Mouse (Mus musculus) hindbrain, embryonic 13.5 days (tissue): ENCODE results near the gene Mxi1. TPM values are rescaled to one million over a fixed set of nuclear protein-coding genes. Genes with fewer than 3 reads are reported as not detected.

Experiments
- ATAC-seq: fragments of 200-750 bp; cut with Nextera tagmentation; 2 replicates; pipeline ENCODE4 v1.8.0; 2017; ENCODE audit warnings: moderate TSS enrichment; ENCODE audit not compliant: low FRiP score
- H3K27ac ChIP-seq: fragments of 300-500 bp; sonication (generic); 2 replicates; pipeline ENCODE4 v1.5.1; 2015; ENCODE audit warnings: inconsistent platforms, mild to moderate bottlenecking, moderate library complexity
- H3K27me3 ChIP-seq: fragments of 300-500 bp; sonication (generic); 2 replicates; pipeline ENCODE4 v1.6.1; 2015; ENCODE audit warnings: mild to moderate bottlenecking, inconsistent platforms
- H3K36me3 ChIP-seq: fragments of 300-500 bp; sonication (generic); 2 replicates; pipeline ENCODE4 v1.6.1; 2015; ENCODE audit warnings: mild to moderate bottlenecking, inconsistent platforms
- H3K4me1 ChIP-seq: fragments of 300-500 bp; sonication (generic); replicated peaks from 2 replicates; pipeline ENCODE4 v1.6.1; 2015; ENCODE audit warnings: inconsistent platforms
- H3K4me2 ChIP-seq: fragments of 300-500 bp; sonication (generic); 2 replicates; pipeline ENCODE4 v1.6.1; 2015; ENCODE audit warnings: inconsistent platforms, mild to moderate bottlenecking, moderate library complexity
- H3K4me3 ChIP-seq: fragments of 300-500 bp; sonication (generic); 2 replicates; pipeline ENCODE4 v1.5.1; 2015; ENCODE audit warnings: mild to moderate bottlenecking, inconsistent platforms
- H3K9ac ChIP-seq: fragments of 300-500 bp; sonication (generic); 2 replicates; pipeline ENCODE4 v1.6.1; 2015; ENCODE audit warnings: mild to moderate bottlenecking, inconsistent platforms
- H3K9me3 ChIP-seq: fragments of 300-500 bp; sonication (generic); 2 replicates; pipeline ENCODE4 v1.6.1; 2016; ENCODE audit warnings: inconsistent platforms
- WGBS: fragments of 180-500 bp; shearing (Covaris S2); methylation state at CpG from one replicate; pipeline ENCODE4 v1.1.7; 2015; 5-methylcytosine and 5-hydroxymethylcytosine counted together
- polyA plus RNA-seq: library from polyadenylated mRNA; unstranded; fragments of >200 nt; fragmentation: Nextera tagmentation; extraction: Ambion mirVana; gene quantifications from 2 replicates; pipeline ENCODE4 v1.2.1, GENCODE M21; 2015

Gene Mxi1
- polyA plus RNA-seq, 1 experiment from 2014 or later: 54.5 TPM

DNA sequence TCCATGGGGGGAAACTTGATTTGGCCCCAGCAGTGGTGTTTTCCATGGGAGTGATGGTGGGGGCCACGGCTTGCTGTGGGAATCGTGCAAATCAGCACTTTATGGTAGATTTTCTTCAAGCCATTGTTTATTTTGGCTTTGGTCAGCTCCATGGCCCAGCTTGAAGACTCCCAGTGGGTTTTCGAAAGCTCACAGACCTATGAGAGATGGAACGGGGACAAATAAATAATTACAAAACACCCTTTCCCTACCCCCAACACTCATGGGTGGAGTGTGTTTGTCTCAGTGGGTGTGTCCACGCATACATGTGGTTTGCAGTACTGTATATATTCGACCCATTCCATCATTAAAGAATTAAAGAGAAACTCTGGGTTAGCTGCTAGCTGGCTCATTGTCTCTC lies 3.1 kb upstream of the Mxi1 start:
- peak overlapping the region; percentile 19; the same call in 1 of the 2 replicates for H3K9ac ChIP-seq
- H3K36me3 ChIP-seq: no peaks in the 10 kb centered on the region
- WGBS: 30% methylated on average over 6 of the region's 6 CpGs
- no peak overlapping the region for H3K4me3 ChIP-seq
- no peaks in the 10 kb centered on the region for H3K27me3 ChIP-seq
- H3K27ac ChIP-seq: peak overlapping the region; percentile 18; the same call in 1 of the 2 replicates
- H3K9me3 ChIP-seq: no peaks in the 10 kb centered on the region
- no peak for ATAC-seq
- peaks cover 19% of the 10 kb centered on the region for H3K4me1 ChIP-seq
- peak overlapping the region; percentile 36 for H3K4me2 ChIP-seq

DNA sequence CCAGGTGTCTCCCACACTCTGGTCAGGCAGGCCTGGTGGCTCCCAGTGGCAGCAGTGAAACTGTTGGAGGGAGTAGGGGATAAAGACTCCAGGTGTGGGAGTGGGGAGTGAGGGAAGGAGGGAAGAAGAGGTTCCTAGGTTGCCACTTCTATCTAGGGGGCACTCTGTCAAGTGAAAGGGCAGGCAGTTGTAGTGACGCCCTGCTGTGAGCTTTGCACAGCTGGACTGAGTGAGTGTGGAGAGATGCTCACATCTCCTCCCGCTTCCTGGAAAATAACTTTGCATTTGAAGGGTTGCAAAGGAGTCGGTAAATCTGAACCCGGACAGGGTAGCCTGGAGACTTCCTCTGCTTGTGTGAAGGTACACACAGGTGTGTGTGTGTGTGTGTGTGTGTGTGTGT lies 687 bp upstream of the Mxi1 start:
- no peak for ATAC-seq
- Histone ChIP-seq H3K9ac (no peak overlapping the region), H3K4me1 (peaks cover 23% of the 10 kb centered on the region), H3K4me3 (no peak overlapping the region), H3K27ac (no peak overlapping the region), H3K9me3 (no peaks in the 10 kb centered on the region), H3K36me3 (no peaks in the 10 kb centered on the region), H3K4me2 (peak overlapping the region; percentile 80), H3K27me3 (no peaks in the 10 kb centered on the region)
- WGBS: 10% methylated on average over 4 of the region's 4 CpGs

DNA sequence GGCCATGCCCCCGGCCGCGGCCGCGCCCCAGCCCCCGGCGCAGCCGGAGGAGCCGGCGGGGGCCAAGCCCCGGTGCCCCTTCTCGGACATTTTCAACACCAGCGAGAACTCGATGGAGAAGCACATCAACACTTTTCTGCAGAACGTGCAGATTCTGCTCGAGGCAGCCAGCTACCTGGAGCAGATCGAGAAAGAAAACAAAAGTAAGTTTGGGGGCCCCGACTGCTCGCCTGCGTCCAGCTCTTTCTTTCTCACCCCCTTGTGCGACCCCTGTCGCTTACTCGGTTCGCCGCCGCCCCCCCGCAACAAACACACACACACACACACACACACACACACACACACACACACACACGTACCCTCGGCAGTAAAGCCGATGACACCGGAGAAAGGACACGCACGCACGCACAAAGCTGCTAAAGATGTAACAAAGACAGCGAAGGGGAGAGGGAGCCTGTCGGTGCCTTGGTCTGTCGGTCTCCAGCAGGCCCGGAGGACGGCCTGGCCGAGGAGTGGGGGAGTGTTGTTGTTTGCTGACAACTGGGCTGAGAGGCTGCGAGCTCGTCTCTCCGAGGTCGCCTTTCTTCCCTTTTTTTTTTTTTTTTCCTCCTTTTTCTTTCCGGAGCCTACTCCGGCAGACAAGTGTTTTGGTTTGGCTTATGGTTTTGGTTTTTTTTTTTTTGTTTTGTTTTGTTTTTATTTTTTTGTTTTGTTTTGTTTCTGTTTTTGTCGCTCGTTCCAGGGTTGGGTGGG lies 629 bp downstream of the Mxi1 start:
- no peak for ATAC-seq

DNA sequence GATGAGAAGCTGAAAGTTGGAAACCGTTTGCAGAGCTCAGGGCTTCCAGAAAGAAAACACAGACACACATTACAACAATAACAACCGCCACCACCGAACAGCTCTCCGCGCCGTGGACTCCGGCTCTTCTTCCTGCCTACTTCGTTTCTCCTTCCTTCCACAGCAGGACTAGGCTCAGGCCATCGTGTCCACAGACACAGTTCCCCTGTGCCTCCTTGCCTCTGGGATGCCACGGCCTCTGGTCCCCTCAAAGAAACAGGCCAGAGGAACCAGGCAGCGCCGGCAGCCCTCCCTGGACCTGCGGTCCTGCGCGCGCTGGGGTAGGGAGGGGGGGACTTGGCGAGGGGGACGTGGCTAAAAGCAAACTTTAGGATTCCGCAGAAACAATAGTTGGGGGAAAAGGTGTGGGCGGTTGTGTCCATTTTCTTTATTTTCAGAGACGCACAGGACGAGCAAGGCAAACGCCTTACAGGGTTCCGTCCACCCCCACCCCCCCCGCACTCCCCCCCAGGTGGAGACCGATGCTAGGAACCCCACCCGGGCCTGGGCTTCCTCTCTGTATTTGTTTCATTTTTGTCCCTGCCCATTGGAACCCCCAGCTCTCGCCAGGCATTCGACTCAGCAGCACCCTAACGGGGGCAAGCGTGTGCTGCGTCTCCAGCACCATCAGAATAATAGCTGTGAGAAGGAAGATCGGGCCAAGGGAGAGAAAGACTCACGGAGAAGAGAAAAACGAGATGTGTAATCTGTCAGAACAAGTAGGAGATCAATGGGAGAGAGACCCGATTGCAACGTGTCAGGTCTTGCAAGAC lies 1.4 kb downstream of the Mxi1 start:
- H3K36me3 ChIP-seq: no peaks in the 10 kb centered on the region
- H3K9ac ChIP-seq: peak overlapping the region; percentile 93
- peak overlapping the region; percentile 98 for H3K27ac ChIP-seq
- no peaks in the 10 kb centered on the region for H3K27me3 ChIP-seq
- H3K4me1 ChIP-seq: peaks cover 37% of the 10 kb centered on the region
- WGBS: under 1% methylated on average over 31 of the region's 37 CpGs
- H3K9me3 ChIP-seq: no peaks in the 10 kb centered on the region
- peak overlapping the region; percentile 98 for H3K4me3 ChIP-seq
- no peak for ATAC-seq
- H3K4me2 ChIP-seq: peak overlapping the region; percentile 80

More for the DNA sequence above, 629 bp downstream of the Mxi1 start:
- H3K9ac ChIP-seq: peak overlapping the region; percentile 93
- H3K27me3 ChIP-seq: no peaks in the 10 kb centered on the region
- peaks cover 30% of the 10 kb centered on the region for H3K4me1 ChIP-seq
- H3K4me2 ChIP-seq: peak overlapping the region; percentile 80
- WGBS: under 1% methylated on average over 48 of the region's 48 CpGs
- no peaks in the 10 kb centered on the region for H3K36me3 ChIP-seq
- H3K27ac ChIP-seq: peak overlapping the region; percentile 98
- H3K4me3 ChIP-seq: peak overlapping the region; percentile 98
- H3K9me3 ChIP-seq: no peaks in the 10 kb centered on the region

DNA sequence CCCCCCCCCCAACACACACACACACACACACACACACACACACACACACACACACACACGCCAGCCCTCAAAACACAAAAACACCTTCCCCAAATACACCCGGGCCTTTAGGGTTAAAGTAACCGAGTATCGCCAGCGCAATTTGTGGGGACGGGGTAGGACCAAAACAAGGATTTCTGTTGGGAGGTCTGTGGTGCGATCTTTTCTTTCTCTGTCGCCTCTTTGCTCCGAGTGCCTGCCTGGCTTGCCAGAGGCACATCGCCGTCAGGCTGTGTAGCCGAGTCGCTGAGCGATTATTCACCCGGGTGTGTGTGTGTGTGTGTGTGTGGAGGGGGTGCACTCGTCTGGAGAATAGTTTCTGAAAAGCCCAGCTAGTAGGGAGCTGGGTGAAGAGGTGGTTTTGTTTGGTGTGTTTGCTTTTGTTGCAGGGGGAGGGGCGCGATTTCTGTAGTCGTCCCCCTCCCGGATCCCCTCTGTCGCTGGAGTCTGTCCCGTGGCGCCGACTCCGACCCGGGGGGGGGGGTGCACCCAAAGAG lies 2.1 kb downstream of the Mxi1 start:
- Histone ChIP-seq H3K27ac (peak overlapping the region; percentile 98), H3K36me3 (no peaks in the 10 kb centered on the region), H3K27me3 (no peaks in the 10 kb centered on the region), H3K4me2 (peak overlapping the region; percentile 80), H3K9ac (peak overlapping the region; percentile 93), H3K9me3 (no peaks in the 10 kb centered on the region), H3K4me3 (peak overlapping the region; percentile 98), H3K4me1 (peaks cover 37% of the 10 kb centered on the region)
- WGBS: 0% methylated on average over 25 of the region's 26 CpGs
- ATAC-seq: peak; percentile 14

DNA sequence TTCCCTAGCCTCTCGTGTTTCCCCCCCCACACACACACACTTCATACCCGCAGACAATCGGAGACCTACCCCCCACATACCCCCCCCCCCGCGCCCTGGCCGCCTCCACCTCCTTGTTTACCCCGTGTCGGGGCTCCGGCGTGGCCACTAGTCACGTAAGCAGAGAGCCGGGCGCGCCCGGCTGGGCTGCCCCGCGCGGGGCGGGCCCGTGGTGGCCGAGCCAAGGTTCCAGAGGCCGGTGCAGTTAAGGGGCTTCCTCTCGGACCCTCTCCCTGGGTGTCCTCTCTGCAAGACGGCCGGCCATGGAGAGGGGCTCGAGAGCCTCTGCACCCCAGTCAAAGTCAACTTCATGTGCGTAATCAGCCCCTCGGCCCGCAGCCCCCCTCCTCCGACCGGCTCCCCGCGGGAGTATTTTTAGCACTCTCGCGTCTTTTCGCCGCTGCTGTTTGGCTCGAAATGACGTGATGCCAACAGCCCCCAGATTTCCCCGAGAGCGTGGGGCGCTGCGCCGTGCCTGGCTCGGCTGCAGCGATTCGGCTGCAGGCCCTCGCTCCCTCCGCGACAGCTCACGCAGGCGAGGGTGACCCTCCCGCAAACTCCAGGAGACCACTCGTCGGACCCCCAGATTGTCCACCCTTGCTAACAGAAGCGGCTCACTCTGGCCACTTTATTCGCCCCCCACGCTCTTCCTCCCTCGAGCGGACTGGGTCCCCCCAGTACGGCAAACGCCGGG lies 2.8 kb downstream of the Mxi1 start:
- Histone ChIP-seq H3K4me1 (peaks cover 40% of the 10 kb centered on the region), H3K27ac (peak overlapping the region; percentile 98), H3K4me2 (peak overlapping the region; percentile 80), H3K36me3 (no peaks in the 10 kb centered on the region), H3K27me3 (no peaks in the 10 kb centered on the region), H3K9ac (peak overlapping the region; percentile 93), H3K9me3 (no peaks in the 10 kb centered on the region), H3K4me3 (peak overlapping the region; percentile 98)
- ATAC-seq: peak; percentile 26
- under 1% methylated on average over 60 of the region's 63 CpGs for WGBS

DNA sequence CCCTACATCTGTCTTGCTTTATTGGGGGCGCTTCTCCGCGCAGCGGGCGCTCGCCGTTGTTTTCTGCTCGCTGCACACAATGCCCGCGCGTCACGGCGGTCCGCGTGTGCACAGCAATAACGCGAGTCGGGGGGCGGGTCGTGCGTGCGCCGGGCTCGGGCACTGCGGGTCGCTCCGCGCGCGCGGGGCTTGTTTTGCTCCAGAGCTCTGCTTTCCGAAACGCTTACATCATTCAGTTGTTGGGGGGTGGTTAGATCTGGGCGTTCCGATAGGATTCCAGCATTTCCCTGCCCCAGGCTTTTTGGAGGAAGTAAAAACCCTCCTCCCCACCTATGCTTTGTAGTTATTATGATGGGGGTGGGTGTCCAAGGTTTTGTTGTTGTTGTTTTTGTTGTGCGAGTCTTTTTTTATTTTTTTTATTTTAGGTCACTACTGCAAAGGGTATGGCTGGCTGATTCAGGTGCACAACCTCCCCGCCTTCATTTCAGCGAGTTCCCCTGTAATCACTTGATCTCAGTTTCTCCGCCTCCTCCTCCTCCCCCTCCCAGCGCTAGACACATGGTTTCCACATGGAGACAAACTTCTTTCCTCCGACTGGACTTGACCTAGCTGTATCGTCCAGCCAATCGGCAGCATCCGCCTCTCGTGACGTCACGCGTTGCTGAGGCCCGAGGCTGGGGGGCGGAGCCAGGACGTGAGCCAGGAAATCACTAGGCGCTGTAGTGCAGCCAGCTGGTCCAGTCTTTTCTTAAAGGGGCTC lies 3.5 kb downstream of the Mxi1 start:
- peak overlapping the region; percentile 93 for H3K9ac ChIP-seq
- peak overlapping the region; percentile 98 for H3K4me3 ChIP-seq
- H3K4me2 ChIP-seq: peak overlapping the region; percentile 80
- peaks cover 44% of the 10 kb centered on the region for H3K4me1 ChIP-seq
- ATAC-seq: peak; percentile 81
- no peaks in the 10 kb centered on the region for H3K36me3 ChIP-seq
- peak overlapping the region; percentile 98 for H3K27ac ChIP-seq
- under 1% methylated on average over 52 of the region's 52 CpGs for WGBS
- no peaks in the 10 kb centered on the region for H3K9me3 ChIP-seq
- no peaks in the 10 kb centered on the region for H3K27me3 ChIP-seq

DNA sequence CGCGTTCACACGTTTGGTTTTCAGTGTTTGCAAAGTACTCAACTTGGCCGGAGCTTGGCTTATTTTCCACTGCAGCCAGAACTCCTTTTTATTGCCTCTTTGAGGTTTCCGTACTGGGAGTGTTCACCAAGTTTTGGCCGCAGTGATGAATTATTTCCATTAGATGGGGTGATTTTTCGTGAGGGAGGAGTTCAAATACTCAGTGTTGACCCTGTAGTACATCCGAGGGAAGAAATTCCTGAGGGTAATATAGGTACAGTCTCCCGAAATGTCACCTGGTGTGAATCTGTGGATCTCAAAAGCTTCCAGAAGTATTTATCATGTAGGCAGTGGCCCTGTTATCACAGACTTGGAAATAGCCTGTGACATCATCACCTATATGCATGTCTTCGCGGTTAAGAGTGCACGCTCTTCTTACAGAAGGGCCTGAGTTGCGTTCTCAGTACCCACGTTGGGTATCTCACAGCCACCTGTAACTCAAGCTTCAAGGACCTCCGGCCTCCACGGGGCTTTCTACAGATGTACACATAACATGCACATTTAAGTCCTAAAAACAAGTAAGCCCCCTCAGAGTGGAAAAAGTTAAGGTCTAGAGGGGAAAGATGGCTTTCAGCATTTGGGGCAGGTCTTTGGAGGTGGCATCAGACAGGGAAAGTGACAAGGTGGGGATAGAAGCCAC lies 4.4 kb downstream of the Mxi1 start:
- peaks cover 44% of the 10 kb centered on the region for H3K4me1 ChIP-seq
- no peaks in the 10 kb centered on the region for H3K36me3 ChIP-seq
- WGBS: 56% methylated on average over 16 of the region's 16 CpGs
- no peak for ATAC-seq
- H3K27me3 ChIP-seq: no peaks in the 10 kb centered on the region
- H3K9me3 ChIP-seq: no peaks in the 10 kb centered on the region
- H3K27ac ChIP-seq: peak overlapping the region; percentile 98
- H3K4me3 ChIP-seq: peak overlapping the region; percentile 98
- H3K4me2 ChIP-seq: peak overlapping the region; percentile 80
- peak overlapping the region; percentile 46 for H3K9ac ChIP-seq

DNA sequence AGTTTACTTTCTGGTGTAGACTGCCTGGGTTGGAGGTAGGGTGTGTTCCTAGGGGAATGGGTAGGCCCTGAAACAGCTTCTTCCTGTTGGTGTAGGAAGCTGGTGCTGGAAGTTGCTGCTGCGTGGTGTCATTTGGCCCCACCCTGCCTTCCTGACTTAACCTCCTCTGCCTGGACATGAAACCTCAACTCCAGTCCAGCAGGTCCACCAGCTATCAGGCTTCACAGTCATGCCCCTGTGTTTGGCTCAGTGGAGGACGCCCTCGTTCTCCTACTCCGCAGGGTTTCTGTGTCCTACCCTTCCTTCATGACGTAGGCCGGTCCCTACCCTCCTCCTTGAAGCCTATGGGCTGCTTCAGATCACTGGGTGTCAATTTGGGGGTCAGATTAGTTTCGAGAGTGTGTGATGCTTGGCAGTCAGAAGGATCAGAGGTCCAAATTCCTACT lies 4.9 kb downstream of the Mxi1 start:
- peak overlapping the region; percentile 2; the same call in 1 of the 2 replicates for H3K9ac ChIP-seq
- H3K4me3 ChIP-seq: no peak overlapping the region
- ATAC-seq: no peak
- peak overlapping the region; percentile 80 for H3K4me2 ChIP-seq
- WGBS: 81% methylated on average over 7 of the region's 7 CpGs
- no peaks in the 10 kb centered on the region for H3K27me3 ChIP-seq
- H3K27ac ChIP-seq: no peak overlapping the region
- H3K4me1 ChIP-seq: peaks cover 45% of the 10 kb centered on the region
- H3K36me3 ChIP-seq: no peaks in the 10 kb centered on the region
- no peaks in the 10 kb centered on the region for H3K9me3 ChIP-seq

DNA sequence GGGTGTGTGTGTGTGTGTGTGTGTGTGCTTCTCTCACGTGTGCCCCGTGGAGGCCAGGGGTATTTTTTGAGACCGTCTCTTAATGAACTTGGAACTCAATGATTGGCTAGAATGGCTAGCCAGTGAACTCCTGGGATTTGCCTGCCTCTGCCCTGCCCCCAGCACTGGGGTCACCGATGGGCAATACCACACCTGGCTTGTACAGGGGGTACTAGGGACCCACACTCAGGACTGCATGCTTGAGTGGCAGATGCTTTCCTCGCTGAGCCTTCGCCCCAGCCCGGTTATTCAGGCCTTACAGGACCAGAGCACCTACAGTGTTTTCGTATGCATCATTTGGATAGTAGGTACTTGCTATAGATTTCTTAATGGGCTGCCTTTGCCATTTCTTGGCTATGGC lies 5.8 kb downstream of the Mxi1 start:
- no peak for ATAC-seq
- WGBS: 85% methylated on average over 8 of the region's 8 CpGs
- no peak overlapping the region for H3K9ac ChIP-seq
- no peak overlapping the region for H3K27ac ChIP-seq
- H3K27me3 ChIP-seq: no peaks in the 10 kb centered on the region
- H3K36me3 ChIP-seq: no peaks in the 10 kb centered on the region
- H3K4me1 ChIP-seq: peaks cover 54% of the 10 kb centered on the region
- H3K4me3 ChIP-seq: no peak overlapping the region
- no peak overlapping the region for H3K4me2 ChIP-seq
- H3K9me3 ChIP-seq: no peaks in the 10 kb centered on the region

DNA sequence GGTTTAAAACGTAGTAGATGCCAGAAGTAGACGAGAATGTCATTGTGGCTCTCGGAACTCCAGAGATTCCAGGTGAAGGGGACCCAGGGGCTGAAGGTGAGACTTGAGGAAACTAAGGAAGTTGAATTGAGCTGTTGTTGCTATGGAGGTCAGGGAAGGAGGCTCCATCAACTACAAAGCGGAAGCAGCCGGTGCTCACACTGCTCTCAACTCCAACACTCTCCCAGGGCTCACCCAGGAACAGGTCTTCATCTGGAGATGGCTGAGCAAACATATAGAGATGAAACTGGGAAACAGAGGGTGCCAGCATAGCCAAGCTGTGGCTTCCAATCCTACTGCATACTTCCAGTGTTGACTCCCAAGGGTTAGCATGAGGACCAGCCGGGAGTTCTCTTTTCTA lies 6.6 kb downstream of the Mxi1 start:
- H3K4me3 ChIP-seq: no peak overlapping the region
- H3K9ac ChIP-seq: no peak overlapping the region
- no peak overlapping the region for H3K4me2 ChIP-seq
- 88% methylated on average over 6 of the region's 6 CpGs for WGBS
- H3K27ac ChIP-seq: no peak overlapping the region
- no peaks in the 10 kb centered on the region for H3K36me3 ChIP-seq
- no peaks in the 10 kb centered on the region for H3K9me3 ChIP-seq
- peaks cover 57% of the 10 kb centered on the region for H3K4me1 ChIP-seq
- H3K27me3 ChIP-seq: no peaks in the 10 kb centered on the region
- ATAC-seq: no peak
